Mouse (Mus musculus): ENCODE results near the gene Slc22a21. TPM values are rescaled to one million over a fixed set of nuclear protein-coding genes. Genes with fewer than 3 reads are reported as not detected.
"Not testable (repeated sequence)": the region's sequence is repeated elsewhere in the genome, so short reads cannot be mapped to it uniquely, and the experiment has no call there.

Gene Slc22a21
- polyA plus RNA-seq, 1 experiment from 2014 or later, result 8.0 TPM

DNA sequence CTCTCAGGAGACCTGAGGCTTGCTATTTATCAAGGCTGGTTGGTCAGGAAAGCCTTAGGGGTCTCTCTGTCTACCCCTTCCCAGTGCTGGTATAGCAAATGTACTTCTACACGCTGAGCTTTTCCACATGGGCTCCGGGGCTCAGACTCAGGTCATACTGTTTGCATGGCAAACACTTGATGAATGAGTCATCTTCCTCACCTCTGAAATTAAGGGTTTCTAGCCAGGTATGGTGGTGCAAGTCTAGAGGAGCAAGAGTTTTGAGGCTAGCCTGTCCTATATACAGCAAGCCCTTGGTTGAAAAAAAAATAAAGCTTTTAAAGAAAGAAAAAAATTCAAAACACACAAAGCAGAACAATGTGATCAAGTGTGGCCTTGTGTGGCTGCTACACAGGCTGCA, 31.1 kb upstream of the Slc22a21 start:
- 67% methylated on average over 2 of the region's 2 CpGs for WGBS
- H3K9me3 ChIP-seq, result no peaks in the 10 kb centered on the region
- H3K9ac ChIP-seq, result no peak overlapping the region
- ATAC-seq, result no peak
- no peak overlapping the region for H3K4me3 ChIP-seq (replicated peaks)
- no peaks in the 10 kb centered on the region for H3K27me3 ChIP-seq (replicated peaks)
- no peaks in the 10 kb centered on the region for H3K4me1 ChIP-seq (replicated peaks)
- no peak overlapping the region for H3K27ac ChIP-seq
- H3K4me2 ChIP-seq (replicated peaks), result no peak overlapping the region
- H3K36me3 ChIP-seq, result no peaks in the 10 kb centered on the region

DNA sequence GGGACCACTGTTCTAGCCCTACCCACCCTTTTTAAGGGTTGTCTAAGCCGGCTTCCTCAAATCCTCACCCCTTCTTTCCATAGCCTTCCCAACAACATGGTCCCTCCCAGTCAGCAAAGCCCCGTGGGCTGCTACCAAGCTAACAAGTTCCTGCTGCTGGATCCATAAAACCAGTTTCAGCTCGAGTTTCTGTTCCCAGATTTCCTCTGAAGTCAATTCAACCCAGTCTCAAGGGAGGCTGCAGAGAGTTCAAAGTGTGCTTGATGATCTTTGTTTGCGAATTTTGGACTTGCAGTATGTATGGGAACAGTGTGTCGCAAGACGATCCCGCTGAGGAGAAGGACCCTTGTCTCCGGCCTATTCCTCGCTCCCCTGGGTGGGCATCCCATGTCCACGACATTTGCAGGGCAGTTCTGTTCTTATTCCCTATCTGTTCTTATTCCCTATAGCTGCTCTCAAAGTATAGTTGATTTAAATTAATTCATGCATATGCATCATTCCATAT, 28.3 kb upstream of the Slc22a21 start:
- Histone ChIP-seq H3K4me3 (replicated peaks) (no peak overlapping the region), H3K4me2 (replicated peaks) (no peak overlapping the region), H3K9ac (no peak overlapping the region), H3K4me1 (replicated peaks) (no peaks in the 10 kb centered on the region), H3K9me3 (no peaks in the 10 kb centered on the region), H3K36me3 (no peaks in the 10 kb centered on the region), H3K27me3 (replicated peaks) (no peaks in the 10 kb centered on the region), H3K27ac (no peak overlapping the region)
- WGBS, result 78% methylated on average over 10 of the region's 10 CpGs
- no peak for ATAC-seq

- H3K4me2 ChIP-seq (replicated peaks), result no peak overlapping the region
- H3K4me3 ChIP-seq (replicated peaks), result no peak overlapping the region
- H3K9ac ChIP-seq, result no peak overlapping the region
- H3K27ac ChIP-seq, result no peak overlapping the region
- H3K9me3 ChIP-seq, result no peaks in the 10 kb centered on the region
- H3K4me1 ChIP-seq (replicated peaks), result no peaks in the 10 kb centered on the region
- WGBS, result 84% methylated on average over 11 of the region's 11 CpGs
- no peaks in the 10 kb centered on the region for H3K36me3 ChIP-seq
- no peak for ATAC-seq
- H3K27me3 ChIP-seq (replicated peaks), result no peaks in the 10 kb centered on the region
These were observed 27.6 kb upstream of the Slc22a21 start for GRCm38 (mm10) chr11:54007717-54008116.

- H3K27ac ChIP-seq, result no peak overlapping the region
- H3K4me1 ChIP-seq (replicated peaks), result no peaks in the 10 kb centered on the region; the same call in 1 of the 2 replicates
- no peak overlapping the region for H3K9ac ChIP-seq
- no peaks in the 10 kb centered on the region for H3K9me3 ChIP-seq
- ATAC-seq, result no peak
- H3K4me2 ChIP-seq (replicated peaks), result no peak overlapping the region
- 63% methylated on average over 4 of the region's 4 CpGs for WGBS
- H3K4me3 ChIP-seq (replicated peaks), result no peak overlapping the region
- H3K27me3 ChIP-seq (replicated peaks), result no peaks in the 10 kb centered on the region
- H3K36me3 ChIP-seq, result no peaks in the 10 kb centered on the region
These were observed 26.8 kb upstream of the Slc22a21 start for GRCm38 (mm10) chr11:54006901-54007300.

DNA sequence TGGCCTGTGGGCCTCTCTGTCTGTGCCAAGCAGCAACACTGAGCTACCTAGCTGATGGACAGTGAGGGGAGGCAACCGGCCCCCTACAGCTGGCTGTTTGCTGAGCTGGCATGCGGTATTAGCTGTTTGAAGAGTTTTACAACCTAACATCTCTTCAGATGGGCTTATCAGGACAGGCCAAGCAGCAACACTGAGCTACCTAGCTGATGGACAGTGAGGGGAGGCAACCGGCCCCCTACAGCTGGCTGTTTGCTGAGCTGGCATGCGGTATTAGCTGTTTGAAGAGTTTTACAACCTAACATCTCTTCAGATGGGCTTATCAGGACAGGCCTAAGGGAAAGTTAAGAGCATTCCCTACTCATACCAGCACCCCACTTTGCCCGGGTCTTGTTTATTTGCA, 26.2 kb upstream of the Slc22a21 start:
- not testable (repeated sequence) for H3K4me3 ChIP-seq (replicated peaks); H3K27ac ChIP-seq; ATAC-seq

GRCm38 (mm10) chr11:54004734-54005133, 24.6 kb upstream of the Slc22a21 start:
- no peak overlapping the region for H3K4me3 ChIP-seq (replicated peaks)
- peak; percentile 69 for ATAC-seq
- no peaks in the 10 kb centered on the region for H3K27me3 ChIP-seq (replicated peaks)
- H3K9ac ChIP-seq, result no peak overlapping the region
- H3K4me2 ChIP-seq (replicated peaks), result no peak overlapping the region
- H3K36me3 ChIP-seq, result no peaks in the 10 kb centered on the region
- WGBS, result 70% methylated on average over 3 of the region's 3 CpGs
- no peak overlapping the region for H3K27ac ChIP-seq
- no peaks in the 10 kb centered on the region for H3K9me3 ChIP-seq
- H3K4me1 ChIP-seq (replicated peaks), result no peaks in the 10 kb centered on the region; the same call in 1 of the 2 replicates

More for the DNA sequence above, 26.2 kb upstream of the Slc22a21 start:
- not testable (repeated sequence) for H3K4me2 ChIP-seq (replicated peaks); H3K9me3 ChIP-seq; H3K9ac ChIP-seq; H3K4me1 ChIP-seq (replicated peaks); H3K36me3 ChIP-seq; H3K27me3 ChIP-seq (replicated peaks)
- WGBS, result 28% methylated on average over 5 of the region's 5 CpGs

- H3K27ac ChIP-seq, result no peak overlapping the region
- no peak overlapping the region for H3K9ac ChIP-seq
- H3K36me3 ChIP-seq, result no peaks in the 10 kb centered on the region
- no peak overlapping the region for H3K4me3 ChIP-seq (replicated peaks)
- no peaks in the 10 kb centered on the region for H3K9me3 ChIP-seq
- ATAC-seq, result no peak
- H3K27me3 ChIP-seq (replicated peaks), result no peaks in the 10 kb centered on the region
- no peaks in the 10 kb centered on the region; the same call in 1 of the 2 replicates for H3K4me1 ChIP-seq (replicated peaks)
- 67% methylated on average over 9 of the region's 9 CpGs for WGBS
- H3K4me2 ChIP-seq (replicated peaks), result no peak overlapping the region
These were observed 24.1 kb upstream of the Slc22a21 start for GRCm38 (mm10) chr11:54004221-54004620.

DNA sequence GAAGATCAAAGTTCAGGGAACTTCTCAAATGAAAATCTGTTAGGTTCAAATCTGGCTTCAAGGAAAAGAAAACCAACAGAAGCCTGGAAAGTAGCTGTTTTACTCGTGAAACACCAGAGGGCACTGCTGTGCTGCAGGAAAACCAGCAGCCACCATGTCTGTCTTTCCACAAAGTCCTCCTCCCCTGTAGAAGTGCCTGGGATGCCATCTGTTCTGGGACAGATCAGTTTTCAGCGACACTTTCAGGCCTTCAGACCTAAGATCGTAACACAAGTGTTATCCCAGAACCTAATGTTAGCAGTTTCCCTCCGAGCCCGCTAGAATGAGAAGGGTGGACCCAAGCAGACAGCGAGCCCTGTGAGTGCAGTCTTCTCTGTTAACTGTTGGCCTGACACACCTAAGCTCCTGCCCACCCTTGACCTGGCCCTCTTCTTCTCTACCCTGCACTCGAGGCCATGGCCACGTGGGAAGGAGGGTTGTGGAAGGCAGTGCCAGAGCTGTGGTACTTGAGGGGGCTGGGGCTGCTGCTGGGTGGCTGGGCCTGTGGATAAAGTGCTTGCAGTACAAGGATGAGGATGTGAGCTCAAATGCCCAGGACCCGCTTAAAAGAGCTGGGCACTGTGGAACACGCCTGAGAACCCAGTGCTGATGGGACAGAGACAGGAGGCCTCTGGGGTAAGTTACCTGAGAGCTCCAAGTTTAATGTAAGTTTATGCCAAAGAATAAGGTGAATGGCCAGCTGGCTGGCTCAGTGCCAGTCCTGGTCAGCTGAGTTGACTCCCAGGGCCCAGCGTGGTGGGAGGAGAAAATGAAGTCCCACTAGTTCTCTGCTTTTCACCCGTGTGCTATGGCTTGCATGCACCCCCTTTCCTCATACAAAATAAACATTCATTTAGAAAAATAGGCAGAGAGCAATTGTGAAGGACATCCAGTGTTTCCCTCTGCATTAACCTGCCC, 22.9 kb upstream of the Slc22a21 start:
- H3K9ac ChIP-seq; H3K4me2 ChIP-seq (replicated peaks); H3K27me3 ChIP-seq (replicated peaks); H3K9me3 ChIP-seq; H3K27ac ChIP-seq; H3K36me3 ChIP-seq; H3K4me3 ChIP-seq (replicated peaks); H3K4me1 ChIP-seq (replicated peaks): not testable (repeated sequence)
- 35% methylated on average over 12 of the region's 12 CpGs for WGBS
- ATAC-seq, result peak; percentile 45

GRCm38 (mm10) chr11:54002147-54002760, 22.1 kb upstream of the Slc22a21 start:
- H3K9me3 ChIP-seq, result no peaks in the 10 kb centered on the region
- no peak overlapping the region for H3K27ac ChIP-seq
- H3K27me3 ChIP-seq (replicated peaks), result no peaks in the 10 kb centered on the region

GRCm38 (mm10) chr11:53997661-53998060, 17.5 kb upstream of the Slc22a21 start:
- no peaks in the 10 kb centered on the region for H3K36me3 ChIP-seq
- no peaks in the 10 kb centered on the region; the same call in 1 of the 2 replicates for H3K4me1 ChIP-seq (replicated peaks)
- ATAC-seq, result no peak
- no peak overlapping the region for H3K9ac ChIP-seq
- no peaks in the 10 kb centered on the region for H3K27me3 ChIP-seq (replicated peaks)
- H3K4me2 ChIP-seq (replicated peaks), result no peak overlapping the region
- no peaks in the 10 kb centered on the region for H3K9me3 ChIP-seq
- no peak overlapping the region for H3K4me3 ChIP-seq (replicated peaks)
- WGBS, result 66% methylated on average over 2 of the region's 2 CpGs
- no peak overlapping the region for H3K27ac ChIP-seq

More at GRCm38 (mm10) chr11:54002147-54002760, 22.1 kb upstream of the Slc22a21 start:
- peak; percentile 34; the same call in 1 of the 2 replicates for ATAC-seq
- H3K9ac ChIP-seq, result no peak overlapping the region
- no peaks in the 10 kb centered on the region; the same call in 1 of the 2 replicates for H3K4me1 ChIP-seq (replicated peaks)
- H3K4me3 ChIP-seq (replicated peaks), result no peak overlapping the region
- no peaks in the 10 kb centered on the region for H3K36me3 ChIP-seq
- WGBS, result 4% methylated on average over 5 of the region's 5 CpGs
- H3K4me2 ChIP-seq (replicated peaks), result no peak overlapping the region

GRCm38 (mm10) chr11:53992264-53992663, 12.1 kb upstream of the Slc22a21 start:
- no peaks in the 10 kb centered on the region for H3K4me1 ChIP-seq (replicated peaks)
- WGBS, result 40% methylated on average over 4 of the region's 4 CpGs
- H3K4me2 ChIP-seq (replicated peaks), result no peak overlapping the region
- H3K9me3 ChIP-seq, result no peaks in the 10 kb centered on the region
- no peak overlapping the region for H3K9ac ChIP-seq
- H3K4me3 ChIP-seq (replicated peaks), result no peak overlapping the region
- no peaks in the 10 kb centered on the region for H3K36me3 ChIP-seq
- H3K27me3 ChIP-seq (replicated peaks), result no peaks in the 10 kb centered on the region
- H3K27ac ChIP-seq, result no peak overlapping the region
- ATAC-seq, result no peak

- Histone ChIP-seq H3K27me3 (replicated peaks) (no peaks in the 10 kb centered on the region), H3K4me2 (replicated peaks) (no peak overlapping the region), H3K4me1 (replicated peaks) (no peaks in the 10 kb centered on the region), H3K4me3 (replicated peaks) (no peak overlapping the region), H3K9ac (no peak overlapping the region), H3K27ac (no peak overlapping the region), H3K36me3 (no peaks in the 10 kb centered on the region), H3K9me3 (no peaks in the 10 kb centered on the region)
- WGBS, result 66% methylated on average over 1 of the region's 1 CpGs
- no peak for ATAC-seq
These were observed 9.1 kb upstream of the Slc22a21 start for GRCm38 (mm10) chr11:53989232-53989631.

Data from intestine, embryonic 15.5 days (tissue).